Mouse (Mus musculus) forebrain, postnatal 0 days (tissue): ENCODE measurements around the gene Rbpms2. TPM values are rescaled to one million over a fixed set of nuclear protein-coding genes. Genes with fewer than 3 reads are reported as not detected.

Experiments
- ATAC-seq: fragments of 200-750 bp; cut with Nextera tagmentation; 2 replicates; pipeline ENCODE4 v1.8.0; 2017; ENCODE audit warnings: mild to moderate bottlenecking, moderate library complexity
- DNase-seq: peaks from one replicate; pipeline ENCODE4 v3.0.0-alpha.2; 2015
- H3K27ac ChIP-seq: fragments of 300-500 bp; sonication (generic); 2 replicates; pipeline ENCODE4 v1.5.1; 2014; ENCODE audit warnings: low read depth, mild to moderate bottlenecking, antibody characterized with exemption, low read length, moderate library complexity, mixed read lengths
- H3K27me3 ChIP-seq: fragments of 300-500 bp; sonication (generic); 2 replicates; pipeline ENCODE4 v1.6.1; 2014; ENCODE audit warnings: mild to moderate bottlenecking, low read length, mixed read lengths; ENCODE audit not compliant: insufficient read depth
- H3K36me3 ChIP-seq: fragments of 300-500 bp; sonication (generic); 2 replicates; pipeline ENCODE4 v1.6.1; 2014; ENCODE audit warnings: mild to moderate bottlenecking, moderate library complexity; ENCODE audit not compliant: insufficient read depth
- H3K4me1 ChIP-seq: fragments of 300-500 bp; sonication (generic); 2 replicates; pipeline ENCODE4 v1.6.1; 2014; ENCODE audit warnings: antibody characterized with exemption; ENCODE audit not compliant: insufficient read depth
- H3K4me2 ChIP-seq: fragments of 300-500 bp; sonication (generic); 2 replicates; pipeline ENCODE4 v1.6.1; 2014; ENCODE audit warnings: low read depth, mild to moderate bottlenecking, moderate library complexity
- H3K4me3 ChIP-seq: fragments of 300-500 bp; sonication (generic); 2 replicates; pipeline ENCODE4 v1.5.1; 2014; ENCODE audit warnings: low read depth, low read length, mixed read lengths
- H3K9ac ChIP-seq: fragments of 300-500 bp; sonication (generic); 2 replicates; pipeline ENCODE4 v1.6.1; 2014; ENCODE audit warnings: mild to moderate bottlenecking
- H3K9me3 ChIP-seq: fragments of 300-500 bp; sonication (generic); 2 replicates; pipeline ENCODE4 v1.6.1; 2016; ENCODE audit warnings: low read length
- CTCF ChIP-seq: sonication (generic); IDR thresholded peaks from 2 replicates; pipeline ENCODE4 v1.5.1; 2016; ENCODE audit warnings: antibody characterized with exemption, control low read depth, low read depth
- WGBS: fragments of 180-500 bp; shearing (Covaris S2); extraction: QIAGEN DNeasy Blood & Tissue Kit; methylation state at CpG from one replicate; pipeline ENCODE4 v1.1.7; 2014; 5-methylcytosine and 5-hydroxymethylcytosine counted together
- polyA plus RNA-seq: library from polyadenylated mRNA; unstranded; fragments of >200 nt; fragmentation: Nextera tagmentation; extraction: Ambion mirVana; gene quantifications from 2 replicates; pipeline ENCODE4 v1.2.1, GENCODE M21; 2015
- total RNA-seq: library from RNA; depleted of rRNA; stranded (reverse); fragments of >200 nt; gene quantifications from 2 replicates; pipeline ENCODE4 v1.2.3, GENCODE M21; 2014

Gene Rbpms2
- total and polyA plus RNA-seq, 2 experiments from 2014 or later: 1.6 to 3.3 TPM

DNA sequence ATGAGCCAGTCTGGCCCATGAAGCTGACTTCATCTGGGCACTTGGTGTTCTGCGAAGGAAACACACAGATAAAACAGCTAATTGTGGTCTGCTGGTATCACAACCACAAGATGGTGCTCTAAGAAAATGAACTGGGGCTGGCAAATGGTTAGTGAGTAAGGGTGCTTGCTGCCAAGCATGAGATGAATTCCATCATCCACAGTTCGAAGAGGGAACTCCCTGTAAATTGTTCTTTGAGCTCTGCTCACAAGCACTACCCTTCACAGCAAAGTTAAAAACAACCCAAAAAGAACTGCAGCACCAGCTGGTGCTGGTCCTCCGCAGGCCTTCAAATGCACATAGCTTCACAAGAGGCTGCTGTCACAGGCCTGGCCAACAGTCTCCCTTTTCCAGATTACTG is 66.2 kb downstream of the Rbpms2 start:
- H3K9ac ChIP-seq: no peak overlapping the region
- peak; percentile 86 for TF ChIP-seq CTCF
- ATAC-seq (peak; percentile 77), DNase-seq (peak; percentile 86)
- peaks cover 47% of the 10 kb centered on the region for H3K36me3 ChIP-seq
- H3K27ac ChIP-seq: 0 out of 2 replicates have a peak overlapping the region, but pooled peaks have one; percentile 24
- H3K4me2 ChIP-seq: no peak overlapping the region
- H3K9me3 ChIP-seq: no peaks in the 10 kb centered on the region
- H3K4me1 ChIP-seq: no peaks in the 10 kb centered on the region
- H3K4me3 ChIP-seq: no peak overlapping the region
- 26% methylated on average over 3 of the region's 3 CpGs for WGBS
- no peaks in the 10 kb centered on the region for H3K27me3 ChIP-seq

DNA sequence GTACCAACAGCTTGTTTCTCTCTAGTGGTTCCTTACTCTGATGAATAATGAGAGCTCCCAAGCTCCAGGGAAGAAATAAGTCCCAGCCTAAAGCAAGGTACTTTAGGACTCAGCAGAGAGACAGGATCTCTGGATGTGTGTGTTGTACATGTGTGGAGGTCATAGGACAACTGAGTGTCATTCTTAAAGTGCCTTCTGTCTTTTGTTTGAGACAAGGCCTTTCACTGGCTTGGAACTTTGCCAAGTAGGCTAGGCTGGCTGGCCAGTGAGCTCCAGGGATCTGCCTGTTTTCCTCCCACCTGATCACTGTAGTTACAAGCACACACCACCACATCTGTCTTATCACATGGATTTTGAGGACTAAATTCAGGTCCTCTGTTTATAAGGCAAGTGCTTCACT is 66.9 kb downstream of the Rbpms2 start:
- H3K4me3 ChIP-seq: no peak overlapping the region
- H3K27ac ChIP-seq: peak overlapping the region; percentile 43; the same call in 1 of the 2 replicates
- TF ChIP-seq CTCF: no peak
- H3K9ac ChIP-seq: no peak overlapping the region
- H3K4me2 ChIP-seq: no peak overlapping the region
- peaks cover 45% of the 10 kb centered on the region for H3K36me3 ChIP-seq
- no peaks in the 10 kb centered on the region for H3K4me1 ChIP-seq
- H3K9me3 ChIP-seq: no peaks in the 10 kb centered on the region
- no peak for ATAC-seq
- DNase-seq: peak; percentile 31
- H3K27me3 ChIP-seq: no peaks in the 10 kb centered on the region

GRCm38 (mm10) chr9:65697356-65697755 is 67.9 kb downstream of the Rbpms2 start:
- Histone ChIP-seq H3K27me3 (no peaks in the 10 kb centered on the region), H3K4me1 (no peaks in the 10 kb centered on the region), H3K36me3 (peaks cover 45% of the 10 kb centered on the region), H3K9me3 (no peaks in the 10 kb centered on the region), H3K4me2 (no peak overlapping the region), H3K4me3 (no peak overlapping the region), H3K27ac (no peak overlapping the region), H3K9ac (no peak overlapping the region)
- WGBS: 84% methylated on average over 7 of the region's 7 CpGs
- DNase-seq (no peak), ATAC-seq (no peak)
- no peak for TF ChIP-seq CTCF

GRCm38 (mm10) chr9:65697992-65698391 is 68.5 kb downstream of the Rbpms2 start:
- Histone ChIP-seq H3K27me3 (no peaks in the 10 kb centered on the region), H3K9ac (no peak overlapping the region), H3K4me3 (no peak overlapping the region), H3K27ac (no peak overlapping the region), H3K36me3 (peaks cover 48% of the 10 kb centered on the region), H3K4me2 (no peak overlapping the region), H3K4me1 (no peaks in the 10 kb centered on the region), H3K9me3 (no peaks in the 10 kb centered on the region)
- no peak for ATAC-seq
- no peak for DNase-seq
- TF ChIP-seq CTCF: no peak

- Histone ChIP-seq H3K36me3 (peaks cover 49% of the 10 kb centered on the region), H3K9ac (no peak overlapping the region), H3K27ac (no peak overlapping the region), H3K27me3 (no peaks in the 10 kb centered on the region), H3K4me2 (no peak overlapping the region), H3K4me3 (no peak overlapping the region), H3K9me3 (no peaks in the 10 kb centered on the region), H3K4me1 (no peaks in the 10 kb centered on the region)
- DNase-seq: no peak
- 80% methylated on average over 6 of the region's 6 CpGs for WGBS
- ATAC-seq: no peak
- TF ChIP-seq CTCF: no peak
These were observed 71.1 kb downstream of the Rbpms2 start for GRCm38 (mm10) chr9:65700504-65700903.

DNA sequence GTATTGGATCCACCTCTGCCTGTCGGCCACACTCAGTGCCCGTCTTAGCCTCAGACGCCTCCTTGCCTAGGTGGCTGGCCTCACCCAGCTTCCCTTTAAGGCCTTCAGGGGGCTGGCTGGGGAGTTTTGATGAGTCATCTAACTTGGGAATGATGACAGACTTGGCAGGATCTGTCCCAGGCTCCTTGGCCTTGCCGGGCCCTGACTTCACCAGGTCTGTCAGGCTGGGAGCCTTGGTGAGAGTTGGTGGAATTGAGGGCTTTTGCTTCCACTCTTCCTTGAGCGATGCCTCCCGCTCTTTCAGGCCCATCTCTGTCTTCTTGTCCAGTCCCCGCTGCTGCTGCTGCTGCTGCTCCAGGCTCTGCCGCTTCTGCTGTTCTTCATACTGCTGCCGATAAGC is 72.8 kb downstream of the Rbpms2 start:
- Histone ChIP-seq H3K9ac (no peak overlapping the region), H3K27me3 (no peaks in the 10 kb centered on the region), H3K9me3 (no peaks in the 10 kb centered on the region), H3K36me3 (peaks cover 44% of the 10 kb centered on the region), H3K4me3 (no peak overlapping the region), H3K4me2 (no peak overlapping the region), H3K4me1 (no peaks in the 10 kb centered on the region), H3K27ac (no peak overlapping the region)
- DNase-seq: no peak
- ATAC-seq: no peak
- WGBS: 92% methylated on average over 9 of the region's 9 CpGs
- TF ChIP-seq CTCF: no peak

GRCm38 (mm10) chr9:65703241-65703640 is 73.8 kb downstream of the Rbpms2 start:
- Histone ChIP-seq H3K4me2 (no peak overlapping the region), H3K27ac (no peak overlapping the region), H3K9me3 (no peaks in the 10 kb centered on the region), H3K27me3 (no peaks in the 10 kb centered on the region), H3K4me3 (no peak overlapping the region), H3K4me1 (no peaks in the 10 kb centered on the region), H3K36me3 (peaks cover 36% of the 10 kb centered on the region), H3K9ac (no peak overlapping the region)
- TF ChIP-seq CTCF: no peak
- DNase-seq: no peak
- ATAC-seq: no peak
- WGBS: 89% methylated on average over 7 of the region's 7 CpGs
